ENCODE assay signal across 9 mouse cellular contexts in the genomic region with DNA sequence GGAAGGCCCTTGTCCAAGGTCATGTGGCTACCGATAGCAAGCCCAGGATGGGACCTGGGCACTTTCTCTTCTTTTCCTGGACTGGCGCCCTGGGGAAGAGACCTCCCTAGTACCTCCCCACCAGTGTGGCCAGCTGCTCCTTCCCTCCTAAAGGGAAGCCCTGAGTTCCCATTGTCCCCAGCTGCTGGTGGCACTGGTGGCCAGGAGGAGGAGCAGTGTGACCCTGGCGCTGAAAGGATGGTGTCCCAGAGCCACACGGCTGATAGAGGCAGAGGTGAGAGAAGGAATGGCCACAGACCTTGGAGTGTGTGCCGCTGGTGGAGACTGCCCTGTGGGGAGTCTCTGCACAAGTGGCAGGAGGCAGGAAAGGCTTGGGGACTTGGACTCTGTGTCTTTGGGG. TPM values are rescaled to one million over a fixed set of nuclear protein-coding genes. Genes with fewer than 3 reads are reported as not detected.
DNase-seq lines count a peak whose midpoint lies in the region; ATAC-seq and TF ChIP-seq lines count a peak whose summit lies in the region.
"Had no signal": no experiment of that assay in that cellular context is flagged by ENCODE, and none has a peak within 500 bp of the region (broad histone marks: within the 10 kb centered on the region; RNA-seq: fewer than 3 reads in every experiment).

No protein-coding gene starts in this region.

- H3K4me1 ChIP-seq in lung, embryonic 14.5 days (ENCODE audit: insufficient read depth): peaks cover 16% of the 10 kb centered on the region
- H3K4me1 ChIP-seq in lung, adult 2 months (ENCODE audit: control insufficient read depth, insufficient read depth, low read length): peaks cover 5% of the 10 kb centered on the region; the same call in 1 of the 2 replicates
- peaks cover 49% of the 10 kb centered on the region for H3K4me1 ChIP-seq in forebrain, embryonic 14.5 days (ENCODE audit: control insufficient read depth, insufficient read depth, low read length)
- H3K4me1 ChIP-seq in limb, embryonic 15.5 days: peaks cover 60% of the 10 kb centered on the region

- H3K4me2 ChIP-seq in lung, embryonic 14.5 days: no peak overlapping the region
- no peak overlapping the region for H3K4me2 ChIP-seq in forebrain, embryonic 14.5 days (ENCODE audit: low read length)
- no peak overlapping the region for H3K4me2 ChIP-seq in limb, embryonic 15.5 days

- H3K4me3 ChIP-seq in lung, embryonic 14.5 days (ENCODE audit: low read depth, low read length): no peak overlapping the region
- no peak overlapping the region for H3K4me3 ChIP-seq in lung, adult 2 months (replicated peaks; ENCODE audit: extremely low read depth, low read depth, low read length)
- H3K4me3 ChIP-seq in forebrain, embryonic 14.5 days (ENCODE audit: low read depth, low read length): no peak overlapping the region
- no peak overlapping the region for H3K4me3 ChIP-seq in limb, embryonic 15.5 days
- H3K4me3 ChIP-seq: erythroblast, embryonic 14.5 days had no signal

- H3K9ac ChIP-seq in lung, embryonic 14.5 days: no peak overlapping the region
- peak overlapping the region; percentile 29; the same call in 1 of the 2 replicates for H3K9ac ChIP-seq in forebrain, embryonic 14.5 days (ENCODE audit: low read length)
- H3K9ac ChIP-seq in limb, embryonic 15.5 days: no peak overlapping the region

- H3K27ac ChIP-seq in lung, embryonic 14.5 days (ENCODE audit: low read depth): peak overlapping the region; percentile 70; the same call in 1 of the 2 replicates
- H3K27ac ChIP-seq in forebrain, embryonic 14.5 days (ENCODE audit: low read depth, low read length): peak overlapping the region; percentile 48
- 0 out of 2 replicates have a peak overlapping the region, but pooled peaks have one; percentile 54 for H3K27ac ChIP-seq in limb, embryonic 15.5 days

- TF ChIP-seq CTCF in lung, embryonic 14.5 days (IDR thresholded peaks at IDR 0.05; ENCODE audit: low read depth): peak; percentile 46
- no peak for TF ChIP-seq CTCF in lung, adult 2 months (IDR thresholded peaks at IDR 0.05; ENCODE audit: insufficient read depth, low read length)

- no peaks in the 10 kb centered on the region for H3K27me3 ChIP-seq in lung, embryonic 14.5 days (ENCODE audit: insufficient read depth, low read length)
- H3K27me3 ChIP-seq in forebrain, embryonic 14.5 days (replicated peaks; ENCODE audit: control insufficient read depth, insufficient read depth, low read length): no peaks in the 10 kb centered on the region
- no peaks in the 10 kb centered on the region for H3K27me3 ChIP-seq in limb, embryonic 15.5 days

- no peak for ATAC-seq in lung, embryonic 14.5 days (ENCODE audit: insufficient read depth)
- ATAC-seq in forebrain, embryonic 14.5 days: no peak
- no peak for ATAC-seq in limb, embryonic 15.5 days (ENCODE audit: insufficient number of reproducible peaks, low FRiP score, low TSS enrichment, low read depth)

- no peaks in the 10 kb centered on the region for H3K9me3 ChIP-seq in lung, embryonic 14.5 days (ENCODE audit: low read depth, low read length)
- no peaks in the 10 kb centered on the region for H3K9me3 ChIP-seq in forebrain, embryonic 14.5 days (replicated peaks; ENCODE audit: control insufficient read depth, low read length)
- no peaks in the 10 kb centered on the region for H3K9me3 ChIP-seq in limb, embryonic 15.5 days

- WGBS in lung, embryonic 14.5 days: 39% methylated on average over 5 of the region's 5 CpGs
- 66% methylated on average over 5 of the region's 5 CpGs for WGBS in lung, adult 2 months
- 25% methylated on average over 5 of the region's 5 CpGs for WGBS in forebrain, embryonic 14.5 days
- 45% methylated on average over 5 of the region's 5 CpGs for WGBS in limb, embryonic 15.5 days

- TF ChIP-seq POLR2A in lung, adult 2 months (IDR thresholded peaks at IDR 0.05; ENCODE audit: borderline replicate concordance, extremely low read depth, low read depth, low read length): no peak

- H3K36me3 ChIP-seq in lung, embryonic 14.5 days (ENCODE audit: insufficient read depth): peaks cover 69% of the 10 kb centered on the region
- H3K36me3 ChIP-seq in forebrain, embryonic 14.5 days (ENCODE audit: control insufficient read depth, insufficient read depth, low read length): peaks cover 47% of the 10 kb centered on the region
- peaks cover 43% of the 10 kb centered on the region for H3K36me3 ChIP-seq in limb, embryonic 15.5 days

- no peak for DNase-seq in lung, embryonic 14.5 days
- no peak for DNase-seq in lung, adult 2 months
- DNase-seq in forebrain, embryonic 14.5 days (ENCODE audit: low spot score): no peak
- no peak for DNase-seq in gastrocnemius, postnatal 25 days
- DNase-seq in thymus, postnatal 4 days: no peak
- no peak for DNase-seq in testis, postnatal 14 days (ENCODE audit: low spot score)
- DNase-seq: heart, postnatal 36 days had no signal

RNA-seq across cellular contexts. Expression of gene Src, which starts 41.5 kb away (rescaled TPM):
- 16.4 and 18.9 TPM in 2 replicates for polyA plus RNA-seq in lung, embryonic 14.5 days (2014; fragmentation: Nextera tagmentation; extraction: Ambion mirVana)
- polyA plus RNA-seq in lung, adult 2 months (2012; rRNA removed): 59.8 and 62.3 TPM in 2 replicates
- polyA plus RNA-seq in forebrain, embryonic 14.5 days (2014; fragmentation: Nextera tagmentation; extraction: Ambion mirVana): 30.1 and 31.0 TPM in 2 replicates
- 14.8 and 18.5 TPM in 2 replicates for polyA plus RNA-seq in limb, embryonic 15.5 days (2015; fragmentation: Nextera tagmentation; extraction: Ambion mirVana)
- total RNA-seq in gastrocnemius, postnatal 25 days (2021): 1 to 10 TPM; 3.1 to 3.6 TPM
